Mouse (Mus musculus): Measurements from ENCODE around the gene Col4a2. TPM values are rescaled to one million over a fixed set of nuclear protein-coding genes. Genes with fewer than 3 reads are reported as not detected.

The Col4a2 gene
- polyA plus RNA-seq, 1 experiment from 2014 or later, result 24.0 TPM

- no peak overlapping the region for H3K27ac ChIP-seq
- H3K9ac ChIP-seq, result no peak overlapping the region
- H3K9me3 ChIP-seq (replicated peaks), result no peaks in the 10 kb centered on the region
- no peaks in the 10 kb centered on the region for H3K27me3 ChIP-seq
- peaks cover 20% of the 10 kb centered on the region for H3K4me1 ChIP-seq
- no peak overlapping the region for H3K4me2 ChIP-seq
- WGBS, result 76% methylated on average over 5 of the region's 5 CpGs
- no peak overlapping the region for H3K4me3 ChIP-seq
- ATAC-seq, result no peak
- H3K36me3 ChIP-seq (ENCODE audit: poor library complexity, severe bottlenecking), result no peaks in the 10 kb centered on the region
Measured at GRCm38 (mm10) chr8:11367670-11368069, 55.1 kb downstream of the Col4a2 start.

GRCm38 (mm10) chr8:11369526-11370203 is 57.1 kb downstream of the Col4a2 start:
- 88% methylated on average over 19 of the region's 19 CpGs for WGBS
- H3K9ac ChIP-seq, result no peak overlapping the region
- H3K4me2 ChIP-seq, result no peak overlapping the region
- H3K4me1 ChIP-seq, result 0 out of 2 replicates have a peak, but pooled peaks cover 7% of the 10 kb centered on the region
- no peaks in the 10 kb centered on the region for H3K27me3 ChIP-seq
- no peaks in the 10 kb centered on the region for H3K36me3 ChIP-seq (ENCODE audit: poor library complexity, severe bottlenecking)
- no peaks in the 10 kb centered on the region for H3K9me3 ChIP-seq (replicated peaks)
- ATAC-seq, result no peak
- no peak overlapping the region for H3K4me3 ChIP-seq
- H3K27ac ChIP-seq, result no peak overlapping the region

- Histone ChIP-seq H3K9me3 (replicated peaks) (no peaks in the 10 kb centered on the region), H3K4me1 (0 out of 2 replicates have a peak, but pooled peaks cover 7% of the 10 kb centered on the region), H3K36me3 (ENCODE audit: poor library complexity, severe bottlenecking) (no peaks in the 10 kb centered on the region), H3K4me2 (no peak overlapping the region), H3K27me3 (no peaks in the 10 kb centered on the region), H3K27ac (no peak overlapping the region), H3K9ac (no peak overlapping the region), H3K4me3 (no peak overlapping the region)
- no peak for ATAC-seq
- 94% methylated on average over 10 of the region's 10 CpGs for WGBS
Measured at GRCm38 (mm10) chr8:11371347-11371746, 58.7 kb downstream of the Col4a2 start.

- Histone ChIP-seq H3K4me1 (0 out of 2 replicates have a peak, but pooled peaks cover 7% of the 10 kb centered on the region), H3K27ac (no peak overlapping the region), H3K27me3 (no peaks in the 10 kb centered on the region), H3K9ac (no peak overlapping the region), H3K9me3 (replicated peaks) (no peaks in the 10 kb centered on the region), H3K4me2 (no peak overlapping the region), H3K36me3 (ENCODE audit: poor library complexity, severe bottlenecking) (no peaks in the 10 kb centered on the region), H3K4me3 (no peak overlapping the region)
- WGBS, result 95% methylated on average over 8 of the region's 8 CpGs
- ATAC-seq, result no peak
Measured at GRCm38 (mm10) chr8:11372080-11372479, 59.5 kb downstream of the Col4a2 start.

- Histone ChIP-seq H3K36me3 (ENCODE audit: poor library complexity, severe bottlenecking) (no peaks in the 10 kb centered on the region), H3K4me2 (no peak overlapping the region), H3K4me3 (no peak overlapping the region), H3K27ac (no peak overlapping the region), H3K4me1 (0 out of 2 replicates have a peak, but pooled peaks cover 5% of the 10 kb centered on the region), H3K27me3 (no peaks in the 10 kb centered on the region), H3K9ac (no peak overlapping the region), H3K9me3 (replicated peaks) (no peaks in the 10 kb centered on the region)
- ATAC-seq, result no peak
- WGBS, result 92% methylated on average over 15 of the region's 15 CpGs
Measured at GRCm38 (mm10) chr8:11373643-11374325, 61.2 kb downstream of the Col4a2 start.

- WGBS, result 86% methylated on average over 15 of the region's 15 CpGs
- Histone ChIP-seq H3K4me1 (no peaks in the 10 kb centered on the region), H3K27me3 (no peaks in the 10 kb centered on the region), H3K27ac (no peak overlapping the region), H3K36me3 (ENCODE audit: poor library complexity, severe bottlenecking) (no peaks in the 10 kb centered on the region), H3K9ac (no peak overlapping the region), H3K9me3 (replicated peaks) (no peaks in the 10 kb centered on the region), H3K4me2 (no peak overlapping the region), H3K4me3 (no peak overlapping the region)
- ATAC-seq, result no peak
Measured at GRCm38 (mm10) chr8:11374326-11375076, 61.9 kb downstream of the Col4a2 start.

- no peaks in the 10 kb centered on the region for H3K27me3 ChIP-seq
- no peak overlapping the region for H3K27ac ChIP-seq
- H3K4me2 ChIP-seq, result no peak overlapping the region
- no peaks in the 10 kb centered on the region for H3K9me3 ChIP-seq (replicated peaks)
- H3K36me3 ChIP-seq (ENCODE audit: poor library complexity, severe bottlenecking), result no peaks in the 10 kb centered on the region
- WGBS, result 82% methylated on average over 18 of the region's 18 CpGs
- no peaks in the 10 kb centered on the region for H3K4me1 ChIP-seq
- no peak for ATAC-seq
- no peak overlapping the region for H3K4me3 ChIP-seq
- H3K9ac ChIP-seq, result no peak overlapping the region
Measured at GRCm38 (mm10) chr8:11375749-11376438, 63.3 kb downstream of the Col4a2 start.

- Histone ChIP-seq H3K9ac (no peak overlapping the region), H3K4me3 (no peak overlapping the region), H3K4me1 (peaks cover 11% of the 10 kb centered on the region), H3K4me2 (no peak overlapping the region), H3K36me3 (ENCODE audit: poor library complexity, severe bottlenecking) (no peaks in the 10 kb centered on the region), H3K9me3 (replicated peaks) (no peaks in the 10 kb centered on the region), H3K27ac (no peak overlapping the region), H3K27me3 (no peaks in the 10 kb centered on the region)
- 69% methylated on average over 16 of the region's 16 CpGs for WGBS
- ATAC-seq, result no peak
Measured at GRCm38 (mm10) chr8:11377391-11378210, 65.0 kb downstream of the Col4a2 start.

GRCm38 (mm10) chr8:11379590-11379989 is 67.0 kb downstream of the Col4a2 start:
- Histone ChIP-seq H3K9ac (no peak overlapping the region), H3K36me3 (ENCODE audit: poor library complexity, severe bottlenecking) (no peaks in the 10 kb centered on the region), H3K27ac (no peak overlapping the region), H3K4me3 (no peak overlapping the region), H3K4me2 (no peak overlapping the region), H3K4me1 (peaks cover 12% of the 10 kb centered on the region), H3K9me3 (replicated peaks) (no peaks in the 10 kb centered on the region), H3K27me3 (no peaks in the 10 kb centered on the region)
- 87% methylated on average over 7 of the region's 7 CpGs for WGBS
- no peak for ATAC-seq

GRCm38 (mm10) chr8:11381544-11381943 is 68.9 kb downstream of the Col4a2 start:
- WGBS, result 87% methylated on average over 7 of the region's 7 CpGs
- no peak overlapping the region for H3K4me3 ChIP-seq
- no peaks in the 10 kb centered on the region for H3K9me3 ChIP-seq (replicated peaks)
- no peak overlapping the region for H3K27ac ChIP-seq
- H3K4me2 ChIP-seq, result no peak overlapping the region
- no peaks in the 10 kb centered on the region for H3K27me3 ChIP-seq
- H3K36me3 ChIP-seq (ENCODE audit: poor library complexity, severe bottlenecking), result no peaks in the 10 kb centered on the region
- no peak overlapping the region for H3K9ac ChIP-seq
- ATAC-seq, result no peak
- peaks cover 12% of the 10 kb centered on the region for H3K4me1 ChIP-seq
